Mouse (Mus musculus) liver, embryonic 13.5 days (tissue): Measurements from ENCODE around the gene Hes3. TPM values are rescaled to one million over a fixed set of nuclear protein-coding genes. Genes with fewer than 3 reads are reported as not detected.

Source experiments
- ATAC-seq: fragments of 200-750 bp; cut with Nextera tagmentation; 2 replicates; pipeline ENCODE4 v1.8.0; 2017; ENCODE audit warnings: low read depth, mild to moderate bottlenecking, moderate number of reproducible peaks, moderate library complexity
- DNase-seq: peaks from one replicate; pipeline ENCODE4 v3.0.0; 2022
- H3K27ac ChIP-seq: fragments of 300-500 bp; sonication (generic); 2 replicates; pipeline ENCODE4 v1.5.1; 2015; ENCODE audit warnings: moderate library complexity, mild to moderate bottlenecking, inconsistent platforms
- H3K27me3 ChIP-seq: fragments of 300-500 bp; sonication (generic); 2 replicates; pipeline ENCODE4 v1.6.1; 2015; ENCODE audit warnings: mild to moderate bottlenecking, inconsistent platforms
- H3K36me3 ChIP-seq: fragments of 300-500 bp; sonication (generic); 2 replicates; pipeline ENCODE4 v1.6.1; 2015; ENCODE audit warnings: mild to moderate bottlenecking, inconsistent platforms
- H3K4me1 ChIP-seq: fragments of 300-500 bp; sonication (generic); replicated peaks from 2 replicates; pipeline ENCODE4 v1.6.1; 2015; ENCODE audit warnings: inconsistent platforms
- H3K4me2 ChIP-seq: fragments of 300-500 bp; sonication (generic); 2 replicates; pipeline ENCODE4 v1.6.1; 2015; ENCODE audit warnings: inconsistent platforms, mild to moderate bottlenecking, moderate library complexity
- H3K4me3 ChIP-seq: fragments of 300-500 bp; sonication (generic); replicated peaks from 2 replicates; pipeline ENCODE4 v1.5.1; 2015; ENCODE audit warnings: mild to moderate bottlenecking, inconsistent platforms
- H3K9ac ChIP-seq: fragments of 300-500 bp; sonication (generic); 2 replicates; pipeline ENCODE4 v1.6.1; 2015; ENCODE audit warnings: mild to moderate bottlenecking, inconsistent platforms
- H3K9me3 ChIP-seq: fragments of 300-500 bp; sonication (generic); replicated peaks from 2 replicates; pipeline ENCODE4 v1.6.1; 2016; ENCODE audit warnings: inconsistent platforms
- WGBS: fragments of 180-500 bp; shearing (Covaris S2); methylation state at CpG from one replicate; pipeline ENCODE4 v1.1.7; 2015; ENCODE audit not compliant: insufficient replicate concordance; 5-methylcytosine and 5-hydroxymethylcytosine counted together
- polyA plus RNA-seq: library from polyadenylated mRNA; unstranded; fragments of >200 nt; fragmentation: Nextera tagmentation; extraction: Ambion mirVana; gene quantifications from 2 replicates; pipeline ENCODE4 v1.2.1, GENCODE M21; 2015

The Hes3 gene
- polyA plus RNA-seq, 1 experiment from 2014 or later, result not detected

GRCm38 (mm10) chr4:152303172-152303571 is 11.7 kb upstream of the Hes3 start:
- Histone ChIP-seq H3K4me1 (peaks cover 10% of the 10 kb centered on the region), H3K27ac (no peak overlapping the region), H3K9me3 (no peaks in the 10 kb centered on the region), H3K4me2 (no peak overlapping the region), H3K9ac (no peak overlapping the region), H3K4me3 (no peak overlapping the region), H3K27me3 (no peaks in the 10 kb centered on the region), H3K36me3 (peaks cover 60% of the 10 kb centered on the region)
- DNase-seq (no peak), ATAC-seq (no peak; the same call in 1 of the 2 replicates)
- WGBS, result 81% methylated on average over 10 of the region's 10 CpGs

- WGBS, result 80% methylated on average over 11 of the region's 11 CpGs
- H3K27ac ChIP-seq, result no peak overlapping the region
- no peak overlapping the region for H3K9ac ChIP-seq
- no peaks in the 10 kb centered on the region for H3K9me3 ChIP-seq
- DNase-seq (no peak), ATAC-seq (no peak)
- H3K4me3 ChIP-seq, result no peak overlapping the region
- no peaks in the 10 kb centered on the region for H3K27me3 ChIP-seq
- H3K4me2 ChIP-seq, result no peak overlapping the region
- H3K36me3 ChIP-seq, result peaks cover 60% of the 10 kb centered on the region
- peaks cover 15% of the 10 kb centered on the region for H3K4me1 ChIP-seq
Observed at GRCm38 (mm10) chr4:152302012-152302411, 10.6 kb upstream of the Hes3 start.

GRCm38 (mm10) chr4:152300375-152300774 is 8.9 kb upstream of the Hes3 start:
- H3K27me3 ChIP-seq, result no peaks in the 10 kb centered on the region
- no peak overlapping the region for H3K4me2 ChIP-seq
- H3K9ac ChIP-seq, result no peak overlapping the region
- DNase-seq, result no peak
- H3K27ac ChIP-seq, result no peak overlapping the region
- ATAC-seq, result no peak
- H3K4me1 ChIP-seq, result peaks cover 26% of the 10 kb centered on the region
- peaks cover 57% of the 10 kb centered on the region for H3K36me3 ChIP-seq
- no peak overlapping the region for H3K4me3 ChIP-seq
- WGBS, result 87% methylated on average over 8 of the region's 8 CpGs
- H3K9me3 ChIP-seq, result no peaks in the 10 kb centered on the region

- H3K27ac ChIP-seq, result no peak overlapping the region
- no peak for DNase-seq
- no peak for ATAC-seq
- peaks cover 42% of the 10 kb centered on the region for H3K36me3 ChIP-seq
- peak overlapping the region; percentile 98 for H3K4me2 ChIP-seq
- no peaks in the 10 kb centered on the region for H3K9me3 ChIP-seq
- peak overlapping the region; percentile 85 for H3K4me3 ChIP-seq
- peak overlapping the region; percentile 89 for H3K9ac ChIP-seq
- H3K27me3 ChIP-seq, result peaks cover 5% of the 10 kb centered on the region; the same call in 1 of the 2 replicates
- WGBS, result 76% methylated on average over 14 of the region's 14 CpGs
- peaks cover 34% of the 10 kb centered on the region for H3K4me1 ChIP-seq
Observed at GRCm38 (mm10) chr4:152298836-152299235, 7.4 kb upstream of the Hes3 start.

- under 1% methylated on average over 119 of the region's 119 CpGs for WGBS
- H3K36me3 ChIP-seq, result peaks cover 28% of the 10 kb centered on the region
- H3K4me3 ChIP-seq, result peak within 1 kb of the TSS; percentile 85
- H3K4me1 ChIP-seq, result peaks cover 34% of the 10 kb centered on the region
- H3K4me2 ChIP-seq, result peak within 1 kb of the TSS; percentile 98
- DNase-seq (peak; percentile 100), ATAC-seq (peak; percentile 93)
- H3K9me3 ChIP-seq, result no peaks in the 10 kb centered on the region
- peak within 1 kb of the TSS; percentile 89 for H3K27ac ChIP-seq
- peaks cover 21% of the 10 kb centered on the region for H3K27me3 ChIP-seq
- H3K9ac ChIP-seq, result peak within 1 kb of the TSS; percentile 89
Observed at GRCm38 (mm10) chr4:152296874-152297861, 5.7 kb upstream of the Hes3 start, which contains the start of gene Icmt. Gene Icmt, plus strand, starts transcription at chr4:152297227.

- Histone ChIP-seq H3K9ac (peak overlapping the region; percentile 76), H3K36me3 (peaks cover 20% of the 10 kb centered on the region), H3K4me3 (peak overlapping the region; percentile 85), H3K27ac (peak overlapping the region; percentile 89), H3K9me3 (no peaks in the 10 kb centered on the region), H3K4me2 (peak overlapping the region; percentile 79), H3K4me1 (peaks cover 34% of the 10 kb centered on the region), H3K27me3 (peaks cover 29% of the 10 kb centered on the region)
- DNase-seq (no peak), ATAC-seq (no peak)
- WGBS, result 2% methylated on average over 8 of the region's 8 CpGs
Observed at GRCm38 (mm10) chr4:152296371-152296770, 4.9 kb upstream of the Hes3 start.

GRCm38 (mm10) chr4:152295916-152296315 is 4.5 kb upstream of the Hes3 start:
- Histone ChIP-seq H3K27ac (peak overlapping the region; percentile 70), H3K9me3 (no peaks in the 10 kb centered on the region), H3K4me2 (peak overlapping the region; percentile 79), H3K4me1 (peaks cover 34% of the 10 kb centered on the region), H3K4me3 (peak overlapping the region; percentile 25), H3K36me3 (peaks cover 15% of the 10 kb centered on the region), H3K27me3 (peaks cover 34% of the 10 kb centered on the region), H3K9ac (peak overlapping the region; percentile 33)
- no peak for DNase-seq
- ATAC-seq, result 0 out of 2 replicates have a peak, but pooled peaks have one; percentile 2
- WGBS, result 5% methylated on average over 4 of the region's 4 CpGs

GRCm38 (mm10) chr4:152294188-152294929 is 2.9 kb upstream of the Hes3 start:
- WGBS, result 43% methylated on average over 10 of the region's 10 CpGs
- Histone ChIP-seq H3K27me3 (peaks cover 49% of the 10 kb centered on the region), H3K4me2 (no peak overlapping the region)

GRCm38 (mm10) chr4:152292102-152292765 is 772 bp upstream of the Hes3 start:
- H3K4me1 ChIP-seq, result peaks cover 19% of the 10 kb centered on the region
- no peaks in the 10 kb centered on the region for H3K9me3 ChIP-seq
- no peak overlapping the region for H3K4me2 ChIP-seq
- H3K27me3 ChIP-seq, result peaks cover 62% of the 10 kb centered on the region
- no peak overlapping the region for H3K27ac ChIP-seq
- H3K4me3 ChIP-seq, result no peak overlapping the region
- H3K36me3 ChIP-seq, result no peaks in the 10 kb centered on the region
- WGBS, result 49% methylated on average over 12 of the region's 12 CpGs
- no peak overlapping the region for H3K9ac ChIP-seq
- DNase-seq (no peak), ATAC-seq (no peak)

More at GRCm38 (mm10) chr4:152294188-152294929, 2.9 kb upstream of the Hes3 start:
- Histone ChIP-seq H3K9ac (no peak overlapping the region), H3K4me3 (no peak overlapping the region), H3K9me3 (no peaks in the 10 kb centered on the region), H3K36me3 (no peaks in the 10 kb centered on the region), H3K27ac (no peak overlapping the region), H3K4me1 (peaks cover 34% of the 10 kb centered on the region)
- DNase-seq (no peak), ATAC-seq (no peak)

GRCm38 (mm10) chr4:152290991-152291390 is 471 bp downstream of the Hes3 start:
- WGBS, result 19% methylated on average over 11 of the region's 11 CpGs
- H3K27me3 ChIP-seq, result peaks cover 74% of the 10 kb centered on the region
- ATAC-seq (no peak), DNase-seq (no peak)
- H3K9me3 ChIP-seq, result no peaks in the 10 kb centered on the region
- peaks cover 20% of the 10 kb centered on the region for H3K4me1 ChIP-seq
- no peak overlapping the region for H3K4me2 ChIP-seq
- no peak overlapping the region for H3K4me3 ChIP-seq
- no peak overlapping the region for H3K9ac ChIP-seq
- H3K27ac ChIP-seq, result no peak overlapping the region
- H3K36me3 ChIP-seq, result no peaks in the 10 kb centered on the region

- no peaks in the 10 kb centered on the region for H3K36me3 ChIP-seq
- H3K4me1 ChIP-seq, result peaks cover 17% of the 10 kb centered on the region
- H3K4me2 ChIP-seq, result no peak overlapping the region
- H3K9me3 ChIP-seq, result no peaks in the 10 kb centered on the region
- no peak overlapping the region for H3K9ac ChIP-seq
- peaks cover 80% of the 10 kb centered on the region for H3K27me3 ChIP-seq
- WGBS, result 2% methylated on average over 39 of the region's 39 CpGs
- no peak overlapping the region for H3K27ac ChIP-seq
- ATAC-seq (no peak), DNase-seq (no peak)
- H3K4me3 ChIP-seq, result no peak overlapping the region
Observed at GRCm38 (mm10) chr4:152290385-152290784, 1.1 kb downstream of the Hes3 start.
